Mouse (Mus musculus): Measurements from ENCODE around the gene Erich6b. TPM values are rescaled to one million over a fixed set of nuclear protein-coding genes. Genes with fewer than 3 reads are reported as not detected.

Gene Erich6b
- not detected in 2 replicates for polyA plus RNA-seq (2012; rRNA removed)

GRCm38 (mm10) chr14:75642080-75642479, at the start of gene Erich6b:
Gene Erich6b, plus strand, starts transcription at chr14:75642259.

GRCm38 (mm10) chr14:75592978-75593377, 49.1 kb upstream of the Erich6b start, which contains the start of gene Spert:
Gene Spert, minus strand, starts transcription at chr14:75593116.

Other genes starting within 250 kb of the Erich6b start
- gene Siah3, start 186.3 kb upstream of the Erich6b start, polyA plus RNA-seq (2012; rRNA removed) = 0.02 TPM in 1 of 2 replicates, not detected in the other
- gene Spert, start 49.1 kb upstream of the Erich6b start, polyA plus RNA-seq (2012; rRNA removed) = not detected in 2 replicates
- gene Cog3, start 112.3 kb downstream of the Erich6b start, polyA plus RNA-seq (2012; rRNA removed) = 11.0 and 11.5 TPM in 2 replicates
- 1.9 and 3.1 TPM in 2 replicates for gene Slc25a30, start 144.8 kb downstream of the Erich6b start, polyA plus RNA-seq (2012; rRNA removed)
- gene Tpt1, start 202.8 kb downstream of the Erich6b start, polyA plus RNA-seq (2012; rRNA removed) = 2,772 and 2,860 TPM in 2 replicates

Measured in colon, adult 2 months (tissue).